Mouse (Mus musculus): Measurements from ENCODE around the gene Psmd9.

DNA sequence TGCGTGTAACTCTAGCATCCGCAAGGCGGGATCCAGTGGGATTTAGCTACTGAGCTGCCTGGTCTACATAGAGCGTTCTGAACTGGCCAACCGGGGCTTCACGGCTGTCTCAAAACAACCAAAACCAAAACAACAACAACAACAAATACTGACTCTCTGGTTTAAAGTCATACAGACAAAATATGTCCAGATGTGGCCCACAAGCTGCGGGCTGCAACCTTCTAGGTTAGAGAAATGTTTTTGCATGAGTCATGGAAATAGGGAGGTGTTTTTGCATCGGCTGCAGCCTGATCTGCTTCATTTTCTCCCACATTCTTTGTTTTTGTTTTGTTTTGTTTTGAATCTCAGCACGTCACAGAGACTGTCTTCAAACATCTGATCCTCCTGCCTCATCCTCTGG lies 1.2 kb downstream of the Psmd9 start:
- TF ChIP-seq CTCF (IDR thresholded peaks at IDR 0.05; ENCODE audit: control insufficient read depth, insufficient read depth, low read length) (no peak), POLR2A (IDR thresholded peaks at IDR 0.05; ENCODE audit: borderline replicate concordance, control insufficient read depth, low read depth, low read length) (no peak)
